Mouse (Mus musculus) retina, embryonic 14.5 days (tissue): ENCODE results near the gene Ramp2.

Experiments used
- DNase-seq: peaks from one replicate; pipeline ENCODE4 v3.0.0-alpha.2; 2015; ENCODE audit warnings: low spot score

The Ramp2 gene

GRCm38 (mm10) chr11:101269577-101270116, 23.8 kb downstream of the Ramp2 start:
- DNase-seq = peak; percentile 55

DNA sequence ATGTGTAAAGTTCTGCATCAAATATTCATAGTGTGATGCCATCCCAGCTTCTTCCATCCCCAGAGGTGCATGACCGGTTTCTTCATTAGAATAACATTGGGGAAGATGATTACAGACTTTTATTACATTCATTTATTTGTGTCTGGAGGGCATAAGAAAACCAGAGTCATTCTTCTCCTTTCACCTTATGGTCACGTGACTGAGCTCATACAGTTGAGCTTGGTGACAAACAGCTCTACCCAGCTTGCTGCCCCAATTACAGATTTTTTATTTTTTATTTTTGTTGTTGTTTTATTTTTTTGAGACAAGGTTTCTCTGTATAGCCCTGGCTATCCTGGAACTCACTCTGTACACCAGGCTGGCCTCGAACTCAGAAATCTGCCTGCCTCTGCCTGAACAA, 26.6 kb downstream of the Ramp2 start:
- DNase-seq = no peak

DNA sequence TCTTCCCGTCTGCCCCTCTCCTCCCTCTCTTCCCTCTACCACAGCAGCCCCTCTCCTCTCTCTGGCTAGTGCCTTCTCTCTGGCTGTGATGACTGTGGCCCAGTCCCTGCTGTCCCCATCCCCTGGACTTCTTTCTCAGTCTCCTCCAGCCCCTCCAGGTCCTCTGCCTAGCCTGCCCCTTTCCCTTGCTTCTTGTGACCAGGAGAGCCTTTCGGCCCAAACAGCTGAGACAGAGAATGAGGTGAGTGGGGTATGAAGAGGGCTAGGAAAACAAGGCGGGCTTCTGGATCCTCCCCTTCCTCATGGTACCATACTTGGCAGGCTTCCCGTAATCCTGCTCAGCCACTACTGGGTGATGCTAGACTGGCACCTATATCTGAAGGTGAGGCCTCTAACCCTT, 29.5 kb downstream of the Ramp2 start:
- no peak for DNase-seq

DNA sequence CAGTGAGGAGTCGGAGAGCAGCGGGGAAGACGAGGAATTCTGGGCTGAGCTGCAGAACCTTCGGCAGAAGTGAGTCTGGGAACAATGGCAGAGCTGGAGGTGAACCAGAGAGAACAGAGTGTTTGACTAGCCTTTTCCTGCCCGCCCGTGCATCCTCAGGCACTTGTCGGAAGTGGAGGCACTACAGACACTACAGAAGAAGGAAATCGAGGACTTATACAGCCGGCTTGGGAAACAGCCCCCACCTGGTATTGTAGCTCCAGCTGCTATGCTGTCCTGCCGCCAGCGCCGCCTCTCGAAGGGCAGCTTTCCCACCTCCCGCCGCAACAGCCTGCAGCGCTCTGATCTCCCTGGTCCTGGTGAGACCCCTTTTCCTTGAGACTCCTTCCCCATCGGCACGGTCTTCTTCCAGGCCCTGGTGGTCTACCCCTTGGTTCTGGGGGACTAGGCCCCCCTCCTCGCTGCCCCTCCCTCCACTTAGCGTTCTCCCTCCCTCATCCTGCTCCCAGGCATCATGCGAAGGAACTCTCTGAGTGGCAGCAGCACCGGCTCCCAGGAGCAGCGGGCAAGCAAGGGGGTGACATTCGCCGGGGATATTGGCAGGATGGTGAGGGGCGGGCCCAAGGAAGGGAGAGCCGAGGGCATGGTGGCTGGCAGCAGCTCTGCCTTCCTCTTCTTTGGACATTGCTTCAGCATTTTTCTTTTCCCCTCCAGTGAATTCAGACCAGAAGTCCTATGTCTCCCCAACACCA, 30.7 kb downstream of the Ramp2 start:
- no peak for DNase-seq

DNA sequence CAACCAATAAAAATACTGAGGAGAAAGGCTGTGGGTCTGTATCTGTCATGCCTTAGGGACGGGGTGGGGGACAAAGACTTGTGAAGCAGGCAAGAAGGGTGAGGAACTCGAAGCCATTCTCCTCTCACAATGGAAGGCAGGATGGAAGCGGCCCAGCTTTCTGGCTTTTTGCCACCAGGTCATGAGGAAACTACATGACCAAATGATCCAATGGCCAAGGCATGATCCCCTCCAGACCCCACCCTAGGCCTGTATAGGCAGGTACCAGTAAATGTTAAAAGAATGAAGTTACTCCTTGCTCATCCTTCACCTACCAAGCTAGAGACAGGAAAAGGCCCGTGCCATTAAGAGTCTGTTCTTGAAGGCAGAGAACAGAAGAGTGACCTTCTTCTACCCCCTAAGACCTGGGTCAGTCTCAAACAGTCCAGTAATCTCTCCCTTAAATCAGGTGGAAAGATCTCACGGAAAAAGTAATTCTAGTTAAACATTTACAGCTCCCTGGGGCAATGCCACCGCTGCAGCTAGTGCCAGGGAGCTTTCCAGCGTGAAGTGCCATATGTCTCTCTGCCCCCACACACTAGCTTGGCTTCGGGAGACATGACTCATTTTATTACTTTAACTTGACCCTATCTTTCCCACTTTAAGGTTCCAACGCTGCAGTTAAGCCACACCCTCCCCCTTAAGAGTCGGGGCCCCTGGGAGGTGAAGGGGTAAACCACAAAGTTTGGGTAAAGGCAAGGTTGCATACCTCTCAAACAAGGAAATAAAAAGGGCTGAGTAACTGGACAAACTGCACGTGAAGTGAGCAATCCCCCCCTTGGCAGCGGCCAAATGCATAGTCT, 31.8 kb downstream of the Ramp2 start:
- DNase-seq = no peak

- peak; percentile 93 for DNase-seq
These were observed 32.7 kb downstream of the Ramp2 start, which contains the start of the genes Cntd1 and Coa3 for GRCm38 (mm10) chr11:101278223-101279192. TSS of gene Cntd1 (plus strand) at chr11:101279012. TSS of gene Coa3 (minus strand) at chr11:101279114.

- no peak for DNase-seq
These were observed 33.4 kb downstream of the Ramp2 start for GRCm38 (mm10) chr11:101279193-101279569.

DNA sequence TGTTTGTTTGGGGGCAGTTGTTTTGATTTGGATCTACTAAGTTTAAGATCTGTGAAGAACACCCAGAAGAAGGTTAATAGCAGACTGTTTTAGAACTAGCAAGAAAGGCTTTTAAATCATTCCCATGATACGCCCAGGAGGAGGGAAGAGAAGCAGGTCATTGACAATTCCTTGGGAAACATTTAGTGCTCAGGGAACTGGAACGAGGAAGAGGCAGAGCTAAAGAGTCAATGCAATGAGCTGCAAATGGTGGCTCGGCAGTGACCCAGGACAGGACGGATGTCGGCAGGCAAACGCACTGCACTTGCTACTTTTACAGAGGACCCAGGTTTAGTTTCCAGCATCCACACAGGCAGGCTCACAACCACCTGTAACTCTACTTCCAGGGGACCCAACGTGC, 35.0 kb downstream of the Ramp2 start:
- no peak for DNase-seq

GRCm38 (mm10) chr11:101282896-101283295, 37.1 kb downstream of the Ramp2 start:
- peak; percentile 58 for DNase-seq

- no peak for DNase-seq
These were observed 38.0 kb downstream of the Ramp2 start for GRCm38 (mm10) chr11:101283805-101284204.

DNA sequence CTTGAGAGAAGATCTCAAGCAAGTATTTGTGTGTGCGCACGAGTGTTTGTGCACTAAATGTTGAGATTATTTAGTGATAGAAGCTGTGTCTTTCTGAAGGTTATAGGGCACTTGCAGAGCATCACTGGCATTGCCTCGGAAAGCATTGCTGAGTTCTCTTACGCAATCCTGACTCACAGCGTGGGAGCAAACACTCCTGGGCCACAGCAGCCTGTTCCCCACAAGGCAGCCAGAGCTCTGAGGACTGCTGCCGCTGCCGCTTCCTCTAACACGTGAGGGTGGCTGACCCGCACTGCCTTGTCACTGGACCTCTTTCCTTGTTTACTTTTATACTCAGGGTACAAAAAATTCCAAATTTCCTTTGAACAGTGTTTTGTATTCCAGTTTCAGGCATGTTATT, 41.5 kb downstream of the Ramp2 start:
- no peak for DNase-seq

GRCm38 (mm10) chr11:101291231-101291630, 45.4 kb downstream of the Ramp2 start:
- DNase-seq = no peak

GRCm38 (mm10) chr11:101295191-101295590, 49.4 kb downstream of the Ramp2 start:
- peak; percentile 45 for DNase-seq

DNA sequence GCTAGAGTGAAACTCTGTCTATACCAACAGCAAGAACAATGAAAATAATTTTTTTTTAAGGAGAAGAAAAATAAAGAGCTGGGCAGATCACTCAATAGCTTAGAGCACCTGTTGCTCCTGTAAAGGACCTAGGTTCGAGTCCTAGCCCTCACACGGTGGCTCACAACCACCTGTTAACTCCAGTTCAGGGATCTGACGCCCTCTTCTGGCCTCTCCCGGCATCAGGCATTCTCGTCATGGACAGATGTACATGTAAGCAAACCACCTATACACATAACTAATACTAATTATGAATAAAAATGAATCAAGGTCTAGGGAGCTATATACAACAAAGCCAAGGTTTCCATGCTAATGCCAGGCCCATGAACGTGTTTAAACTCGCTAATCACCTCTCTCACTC, 55.1 kb downstream of the Ramp2 start:
- DNase-seq = no peak

DNA sequence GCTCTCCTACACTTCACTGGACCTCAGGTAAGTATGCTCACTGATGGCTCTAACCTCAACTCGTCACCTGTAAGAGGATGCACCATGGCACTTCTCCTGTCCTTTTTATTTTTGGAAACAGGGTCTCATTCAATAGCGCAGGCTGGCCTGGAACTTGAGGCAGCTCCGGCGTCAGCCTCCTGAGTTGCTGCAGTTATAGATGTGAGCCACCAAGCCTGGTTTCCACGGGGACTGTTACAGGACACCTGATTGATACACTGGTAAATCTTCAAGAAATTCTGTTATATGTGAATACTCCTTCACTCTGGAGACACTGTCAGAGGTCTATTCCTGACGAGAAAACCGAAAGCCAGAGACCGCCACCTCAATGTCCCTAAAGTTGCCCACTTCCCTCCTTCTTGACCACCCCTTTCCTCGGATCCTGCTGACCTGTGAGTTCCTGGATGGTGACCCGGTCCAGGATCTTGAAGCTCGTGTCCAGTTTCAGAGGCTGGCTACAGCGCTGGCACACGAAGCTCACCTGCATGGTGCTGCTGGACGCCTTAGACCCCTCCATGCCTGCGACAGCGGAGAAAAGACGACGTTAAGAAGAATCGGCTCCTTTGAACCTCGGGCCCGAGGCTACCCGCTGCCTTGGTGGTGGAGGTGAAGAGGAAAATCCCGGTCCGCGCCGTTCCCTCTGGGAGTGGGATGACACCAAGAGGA, 55.6 kb downstream of the Ramp2 start:
- no peak for DNase-seq

DNA sequence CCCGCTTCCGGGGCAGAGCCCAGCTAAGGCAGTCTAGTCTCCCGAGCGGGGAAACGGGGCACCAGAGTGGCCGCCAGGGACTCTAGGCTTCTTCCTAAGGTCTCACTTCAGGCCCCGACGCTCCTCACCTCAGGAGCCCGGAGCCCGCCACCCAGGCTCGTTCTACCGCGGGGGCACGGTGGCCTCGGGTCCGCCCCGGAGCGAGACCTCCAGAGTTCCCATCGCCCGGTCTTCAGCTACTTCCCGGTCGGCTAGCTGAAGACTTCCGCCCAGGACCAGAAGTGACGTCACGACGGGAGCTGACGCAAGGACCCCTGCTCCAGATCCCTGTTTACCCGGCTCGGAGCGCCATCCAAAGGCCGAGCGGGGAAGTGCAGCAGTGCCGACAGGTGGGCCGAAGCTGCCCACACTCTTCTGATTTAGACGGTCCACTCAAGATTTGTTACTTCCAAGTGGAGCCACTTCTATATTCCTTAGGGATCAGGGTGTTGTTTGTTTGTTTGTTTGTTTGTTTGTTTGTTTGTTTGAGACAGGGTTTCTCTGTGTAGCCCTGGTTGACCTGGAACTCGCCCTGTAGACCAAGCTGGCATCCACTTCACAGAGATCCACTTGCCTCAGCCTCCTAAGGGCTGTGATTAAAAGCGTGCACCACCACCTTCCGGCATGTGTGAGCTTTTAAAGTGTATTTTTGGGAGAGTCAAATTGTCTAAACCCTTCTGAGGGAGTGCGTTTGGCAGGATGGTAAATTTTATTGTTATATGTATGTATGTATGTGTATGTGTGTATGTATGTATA, 56.4 kb downstream of the Ramp2 start, which contains the start of gene Becn1:
Becn1 (minus strand) TSS at position 283 of the 795 bp plus-strand sequence.
- DNase-seq = peak; percentile 98

DNA sequence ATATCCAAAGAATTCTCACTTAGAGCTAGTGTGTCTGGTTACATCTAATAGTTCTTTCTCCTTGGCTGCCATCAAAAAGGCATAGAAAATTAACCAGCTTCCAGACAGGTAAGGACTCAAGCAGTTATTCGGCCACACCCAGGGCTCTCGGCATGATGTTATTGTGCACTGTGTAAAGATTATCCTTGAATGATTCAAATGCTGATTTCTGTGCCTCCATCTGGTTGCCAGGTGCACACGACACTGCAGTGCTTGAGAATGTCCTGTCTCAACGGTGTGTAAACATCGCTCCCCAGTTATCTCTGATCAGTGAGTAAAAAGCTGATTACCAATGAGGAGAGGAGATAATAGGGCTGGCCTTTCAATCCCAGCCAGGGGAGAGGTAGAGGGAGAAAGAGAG, 61.9 kb downstream of the Ramp2 start:
- no peak for DNase-seq
